Mouse (Mus musculus): Measurements from ENCODE around the gene Gm28269.

Gene Gm28269

DNA sequence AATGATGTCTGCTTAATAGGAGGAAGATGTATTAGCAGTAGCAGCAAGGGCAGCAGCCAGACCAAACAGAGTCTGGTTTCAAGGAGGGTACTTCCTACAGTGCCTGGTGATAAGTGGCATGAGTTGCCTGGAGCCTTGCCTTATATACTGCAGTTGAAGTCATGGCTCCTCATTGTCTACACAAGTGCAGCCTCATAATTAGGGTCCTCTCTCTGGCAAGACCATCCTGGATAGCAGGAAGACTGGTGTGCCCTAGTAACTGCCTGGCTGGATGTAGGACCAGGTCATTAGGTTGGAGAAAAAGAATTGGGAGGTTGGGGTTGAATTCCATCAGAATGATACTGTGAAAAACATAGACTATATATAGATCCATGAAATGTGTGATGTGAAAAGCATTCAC is at the start of gene Gm28269:
Gene Gm28269 (minus strand): TSS at position 101 of the 400 bp plus-strand sequence.
- no peak for DNase-seq (ENCODE audit: low read depth, low spot score)

GRCm38 (mm10) chrX:21716885-21717284 is 28.0 kb downstream of the Gm28269 start:
- no peak for DNase-seq (ENCODE audit: low read depth, low spot score)

- no peak for DNase-seq (ENCODE audit: low read depth, low spot score)
These were observed 29.6 kb downstream of the Gm28269 start for GRCm38 (mm10) chrX:21715293-21715692.

GRCm38 (mm10) chrX:21714829-21715228 is 30.1 kb downstream of the Gm28269 start, which contains the start of gene Slc6a14:
Gene Slc6a14 (plus strand): TSS chrX:21714896.
- no peak for DNase-seq (ENCODE audit: low read depth, low spot score)

GRCm38 (mm10) chrX:21704470-21704869 is 40.4 kb downstream of the Gm28269 start:
- DNase-seq (ENCODE audit: low read depth, low spot score): no peak

DNA sequence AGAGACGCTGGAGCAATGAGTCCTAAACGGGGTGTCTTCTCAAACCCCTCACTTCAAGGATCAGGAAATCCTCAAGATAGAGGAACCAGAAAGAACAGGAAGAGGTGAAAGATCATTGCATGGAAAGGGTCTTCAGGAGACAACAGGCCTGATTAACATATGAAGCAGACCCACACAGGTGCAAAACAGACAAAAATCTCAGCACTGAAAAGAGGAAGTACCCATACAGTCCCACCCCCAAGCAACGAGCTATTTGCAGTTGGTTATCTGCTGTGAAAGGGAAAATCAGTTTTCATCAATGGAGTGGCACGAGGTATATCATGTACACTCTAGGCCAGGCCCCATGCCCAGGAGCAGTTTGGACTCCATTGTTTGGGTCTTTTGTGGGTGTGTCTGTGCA is 43.3 kb downstream of the Gm28269 start:
- DNase-seq (ENCODE audit: low read depth, low spot score): no peak

DNA sequence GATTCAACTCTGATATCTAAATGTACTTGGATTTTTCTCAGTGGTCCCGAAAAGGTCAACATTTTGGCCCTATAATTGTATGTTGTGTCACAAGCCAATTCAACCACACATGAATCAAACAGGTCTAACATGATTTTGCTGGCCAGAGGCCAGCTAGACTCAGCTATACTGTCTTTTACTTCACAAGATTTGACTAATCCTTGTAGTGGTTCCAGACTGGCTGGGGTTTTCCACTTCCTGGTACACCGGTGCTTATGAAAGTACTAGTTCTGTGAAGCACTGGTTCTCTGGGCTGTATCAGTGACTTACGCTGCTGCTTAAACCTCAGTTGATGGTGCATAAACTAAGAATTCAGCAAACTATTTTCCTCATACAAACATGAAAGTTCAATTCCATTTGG is 49.2 kb downstream of the Gm28269 start:
- DNase-seq (ENCODE audit: low read depth, low spot score): no peak

DNA sequence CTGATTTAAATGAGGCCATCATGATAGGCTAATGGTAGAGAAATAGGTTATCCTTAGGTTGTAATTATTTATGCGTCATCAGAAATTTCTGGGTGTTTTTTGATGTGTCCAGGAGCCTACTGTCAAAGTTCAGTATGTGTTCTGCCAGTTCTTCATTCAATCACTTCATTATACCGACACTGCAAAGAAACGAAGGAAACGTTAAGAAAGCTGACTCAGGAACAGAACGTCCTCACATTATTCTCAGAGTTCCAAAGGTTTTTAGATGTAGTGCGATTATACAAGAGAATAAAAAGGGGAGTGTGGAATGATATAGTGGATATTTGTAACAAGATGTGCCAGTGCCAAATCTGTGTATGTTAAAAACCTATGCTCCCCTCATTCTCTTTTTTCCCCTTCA is 49.7 kb downstream of the Gm28269 start:
- no peak for DNase-seq (ENCODE audit: low read depth, low spot score)

All from retina, postnatal 7 days (tissue).